Mouse (Mus musculus) retina, adult 2 months (tissue): Measurements from ENCODE around the gene Bmf.

Experiments used
- DNase-seq: peaks from one replicate; pipeline ENCODE4 v3.0.0-alpha.2; 2012; ENCODE audit warnings: low read depth, low spot score

Bmf gene

GRCm38 (mm10) chr2:118512418-118513377, 36.8 kb downstream of the Bmf start:
- no peak for DNase-seq

GRCm38 (mm10) chr2:118511779-118512417, 37.6 kb downstream of the Bmf start:
- DNase-seq = no peak

GRCm38 (mm10) chr2:118510447-118511310, 38.8 kb downstream of the Bmf start:
- DNase-seq = no peak

GRCm38 (mm10) chr2:118509688-118510446, 39.6 kb downstream of the Bmf start:
- no peak for DNase-seq

GRCm38 (mm10) chr2:118507126-118507525, 42.4 kb downstream of the Bmf start:
- DNase-seq = no peak

- DNase-seq = no peak
Observed at GRCm38 (mm10) chr2:118500191-118500590, 49.3 kb downstream of the Bmf start.

GRCm38 (mm10) chr2:118499135-118499961, 50.1 kb downstream of the Bmf start:
- no peak for DNase-seq

- no peak for DNase-seq
Observed at GRCm38 (mm10) chr2:118498476-118498875, 51.0 kb downstream of the Bmf start.

- no peak for DNase-seq
Observed at GRCm38 (mm10) chr2:118497890-118498289, 51.6 kb downstream of the Bmf start.

- DNase-seq = no peak
Observed at GRCm38 (mm10) chr2:118495024-118495423, 54.5 kb downstream of the Bmf start.

GRCm38 (mm10) chr2:118491741-118492395, 57.6 kb downstream of the Bmf start:
- DNase-seq = no peak

GRCm38 (mm10) chr2:118491281-118491731, 58.2 kb downstream of the Bmf start:
- no peak for DNase-seq

- no peak for DNase-seq
Observed at GRCm38 (mm10) chr2:118490241-118491091, 59.0 kb downstream of the Bmf start.

GRCm38 (mm10) chr2:118487806-118488205, 61.7 kb downstream of the Bmf start:
- DNase-seq = no peak

GRCm38 (mm10) chr2:118486933-118487332, 62.6 kb downstream of the Bmf start:
- peak; percentile 30 for DNase-seq

GRCm38 (mm10) chr2:118485415-118485814, 64.1 kb downstream of the Bmf start:
- no peak for DNase-seq

GRCm38 (mm10) chr2:118484386-118484898, 65.0 kb downstream of the Bmf start:
- no peak for DNase-seq

GRCm38 (mm10) chr2:118483032-118483431, 66.5 kb downstream of the Bmf start:
- no peak for DNase-seq
